Mouse (Mus musculus) spleen, postnatal 4 days (tissue): ENCODE measurements around the gene Rex1bd.
"Not testable (repeated sequence)": the region's sequence is repeated elsewhere in the genome, so short reads cannot be mapped to it uniquely, and the experiment has no call there.

Source experiments
- DNase-seq, 2 experiments: peaks; one replicate each; pipeline ENCODE4 v3.0.0; 2022; ENCODE audit warnings: low spot score in 2 of 2

Gene Rex1bd

GRCm38 (mm10) chr8:70529299-70529698 lies 22.7 kb upstream of the Rex1bd start:
- DNase-seq, result peak in 1 of 2 experiments; percentile 67

DNA sequence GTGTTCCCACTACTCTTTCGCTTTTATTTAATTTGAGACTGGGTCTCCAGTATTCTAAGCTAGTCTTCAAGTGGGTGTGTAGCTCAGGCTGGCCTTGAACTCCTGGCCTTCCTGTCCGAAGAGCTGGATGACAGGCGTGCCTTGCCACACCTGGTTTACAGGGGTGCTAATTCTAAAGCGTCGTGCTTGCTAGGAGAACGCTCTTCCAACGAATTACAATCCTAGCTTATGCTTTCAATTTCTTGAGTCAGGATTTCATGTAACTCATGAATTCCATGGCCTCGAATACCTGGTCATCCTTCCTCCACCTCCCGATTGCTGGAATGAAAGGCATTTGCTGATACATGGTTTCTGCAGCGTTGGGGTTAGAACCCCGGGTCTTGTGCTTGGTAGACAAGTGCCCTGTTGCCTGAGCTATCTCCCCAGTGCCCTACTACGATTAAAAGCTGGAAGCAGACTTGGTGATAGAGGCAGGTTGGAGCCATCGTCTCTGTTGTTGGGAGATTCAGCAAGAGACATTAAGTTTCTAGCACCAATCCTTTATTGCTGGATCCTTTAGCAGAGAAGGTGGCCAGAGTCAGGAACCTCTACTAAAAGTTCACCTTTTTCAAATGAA lies 21.7 kb upstream of the Rex1bd start:
- DNase-seq, result peak in 1 of 2 experiments; percentile 68

DNA sequence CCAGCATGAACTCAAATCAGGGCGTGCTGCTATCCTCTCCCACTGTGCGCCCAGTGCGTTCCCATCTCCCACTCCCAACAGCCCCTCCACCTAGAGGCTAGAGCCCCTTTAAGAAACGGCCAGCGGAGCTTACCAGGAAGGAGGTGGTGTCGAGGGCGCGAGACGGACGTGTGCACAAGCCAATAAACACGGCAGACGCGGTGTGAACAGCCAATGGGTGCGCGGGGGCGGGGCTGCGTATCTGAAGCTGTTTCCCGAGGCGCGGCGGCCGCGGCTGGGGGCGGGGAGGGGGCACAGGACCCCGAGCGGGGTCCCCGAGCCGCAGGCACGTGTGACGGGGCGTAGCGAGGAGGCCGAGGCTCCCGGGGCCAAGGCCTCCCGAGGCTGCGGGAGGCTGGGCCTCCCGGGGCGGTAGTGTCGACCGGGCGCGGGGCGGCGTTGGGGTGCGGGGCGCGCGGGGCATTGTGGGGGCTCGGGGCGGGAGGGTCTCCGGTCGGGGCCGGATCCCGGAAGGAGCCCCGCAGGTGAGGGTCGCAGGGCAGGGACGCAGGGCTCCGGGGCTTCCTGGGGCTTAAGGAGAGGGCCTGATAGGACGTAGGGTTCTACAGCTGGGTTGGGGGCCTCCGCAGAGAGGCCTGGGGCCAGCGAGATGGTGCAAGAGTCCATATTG lies 21.1 kb upstream of the Rex1bd start, which contains the start of the genes Fkbp8 and Kxd1:
TSS of gene Fkbp8 (plus strand) at position 213 of the 670 bp plus-strand sequence.
TSS of gene Kxd1 (minus strand) at position 445 of the 670 bp plus-strand sequence.
- DNase-seq, result peak; percentile 98 to 99

- no peak for DNase-seq
Observed at GRCm38 (mm10) chr8:70527111-70527511, 20.6 kb upstream of the Rex1bd start.

DNA sequence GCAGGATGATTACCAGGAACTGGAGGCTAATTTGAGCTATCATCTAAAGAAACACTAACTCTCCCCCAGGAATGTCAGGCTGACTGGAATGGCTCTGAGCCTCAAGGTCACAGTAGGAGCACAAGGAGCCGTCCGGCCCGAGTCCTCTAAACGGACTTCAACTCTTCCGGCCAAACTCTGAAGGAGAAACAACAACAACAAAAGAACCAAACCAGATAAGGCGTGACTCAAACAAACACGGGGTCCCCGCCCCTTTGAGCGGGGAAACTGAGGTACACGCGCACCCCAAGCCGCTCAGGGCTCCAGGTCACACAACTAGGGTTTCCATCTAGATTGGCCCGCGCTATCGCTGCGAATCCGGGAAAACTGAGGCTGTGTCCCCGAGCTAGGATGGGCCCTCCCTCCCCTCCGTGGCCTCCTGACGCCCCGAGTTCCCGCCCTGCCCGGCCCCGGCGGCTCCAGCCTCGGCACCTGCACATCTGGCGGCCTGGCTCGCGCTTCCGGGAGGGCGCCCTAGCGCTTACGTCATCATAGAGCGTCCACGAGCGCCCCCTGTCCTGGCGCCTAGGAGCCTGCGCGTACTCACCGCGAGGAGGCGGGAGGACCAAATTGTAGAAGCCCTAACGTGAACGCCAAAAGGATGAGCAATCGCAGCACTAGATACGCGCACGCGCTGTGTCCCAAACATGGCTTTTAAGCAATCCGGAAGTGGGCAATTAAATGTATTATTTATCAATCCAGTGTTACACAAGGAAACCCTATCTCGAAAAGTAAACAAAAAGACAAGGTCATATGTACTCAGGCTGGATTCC lies 16.2 kb upstream of the Rex1bd start:
- DNase-seq, result peak; percentile 96 to 98

- no peak for DNase-seq
Observed at GRCm38 (mm10) chr8:70519606-70520005, 13.1 kb upstream of the Rex1bd start.

GRCm38 (mm10) chr8:70519043-70519442 lies 12.5 kb upstream of the Rex1bd start:
- DNase-seq, result no peak

GRCm38 (mm10) chr8:70517940-70518643 lies 11.5 kb upstream of the Rex1bd start:
- DNase-seq, result no peak

- DNase-seq, result no peak
Observed at GRCm38 (mm10) chr8:70513441-70513840, 6.9 kb upstream of the Rex1bd start.

DNA sequence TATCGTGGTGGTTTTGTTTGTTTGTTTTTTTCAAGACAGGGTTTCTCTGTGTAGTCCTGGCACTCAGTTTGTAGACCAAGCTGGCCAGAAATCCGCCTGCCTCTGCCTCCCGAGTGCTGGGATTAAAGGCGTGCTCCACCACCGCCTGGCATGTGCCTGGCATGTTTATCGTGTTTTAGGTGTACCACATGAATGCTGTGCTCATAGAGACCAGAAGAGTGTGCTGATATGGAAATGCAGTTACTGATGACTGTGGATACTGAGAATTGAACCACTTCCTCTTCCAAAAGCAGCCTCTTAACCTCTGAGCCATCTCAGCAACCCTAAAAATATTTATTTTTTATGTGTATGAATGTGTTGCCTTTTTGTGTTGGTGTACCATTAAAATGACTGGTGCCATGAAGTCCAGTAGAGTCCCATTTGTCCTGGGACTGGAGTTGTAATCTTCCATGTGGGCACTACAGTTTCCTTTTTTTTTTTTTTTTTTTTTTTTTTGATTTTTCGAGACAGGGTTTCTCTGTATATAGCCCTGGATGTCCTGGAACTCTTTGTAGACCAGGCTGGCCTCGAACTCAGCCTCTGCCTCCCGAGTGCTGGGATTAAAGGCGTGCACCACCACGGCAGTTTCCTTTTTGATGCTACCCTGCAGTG lies 5.8 kb upstream of the Rex1bd start:
- no peak for DNase-seq

- no peak for DNase-seq
Observed at GRCm38 (mm10) chr8:70511770-70512169, 5.2 kb upstream of the Rex1bd start.

- not testable (repeated sequence) for DNase-seq
Observed at GRCm38 (mm10) chr8:70511174-70511573, 4.6 kb upstream of the Rex1bd start.

GRCm38 (mm10) chr8:70510228-70510915 lies 3.8 kb upstream of the Rex1bd start, which contains the start of gene Uba52:
Uba52 (minus strand) TSS chr8:70510801.
- peak; percentile 97 for DNase-seq

DNA sequence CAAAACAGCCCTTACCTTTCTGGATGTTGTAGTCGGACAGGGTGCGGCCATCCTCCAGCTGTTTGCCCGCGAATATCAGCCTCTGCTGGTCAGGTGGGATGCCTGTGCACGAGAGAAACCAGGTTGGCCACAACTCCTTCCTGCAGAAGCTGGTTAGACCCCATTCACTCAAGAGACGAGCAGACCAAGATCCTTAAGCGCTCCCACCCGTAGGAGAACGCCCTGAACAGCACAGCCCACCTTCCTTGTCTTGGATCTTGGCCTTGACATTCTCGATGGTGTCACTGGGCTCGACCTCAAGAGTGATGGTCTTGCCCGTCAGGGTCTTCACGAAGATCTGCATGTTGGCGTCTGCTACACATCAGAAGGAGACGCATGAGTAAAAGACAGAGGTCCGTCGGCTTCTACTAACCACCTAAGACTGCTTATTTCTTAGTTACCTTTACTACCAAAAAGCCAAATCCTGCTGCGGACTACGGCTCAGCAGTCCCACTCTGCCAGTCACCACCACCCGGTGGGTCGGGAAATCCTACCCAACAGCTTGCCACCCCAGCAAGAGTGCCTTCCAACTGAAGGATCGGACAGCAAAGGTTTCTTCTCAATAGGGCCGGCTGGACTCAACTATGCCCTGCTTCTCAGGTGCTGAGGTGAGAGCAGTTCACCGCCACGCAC lies 2.9 kb upstream of the Rex1bd start:
- no peak for DNase-seq

DNA sequence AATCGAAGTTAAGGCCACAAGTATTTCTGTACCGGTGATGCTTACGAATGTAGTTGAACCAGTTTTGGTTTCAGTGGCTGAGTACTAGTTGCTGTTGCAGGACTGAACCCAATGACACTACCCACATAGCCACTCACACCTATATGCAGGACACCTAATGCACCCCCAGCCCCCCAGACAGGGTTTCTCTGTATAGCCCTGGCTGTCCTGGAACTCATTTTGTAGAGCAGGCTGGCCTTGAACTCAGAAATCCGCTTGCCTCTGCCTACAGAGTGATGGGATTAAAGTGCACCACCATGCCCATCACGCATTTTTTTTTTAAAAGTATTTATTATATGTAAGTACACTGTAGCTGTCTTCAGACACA lies 458 bp upstream of the Rex1bd start:
- DNase-seq, result no peak

- DNase-seq, result no peak
Observed at GRCm38 (mm10) chr8:70505698-70506327, 739 bp downstream of the Rex1bd start.

DNA sequence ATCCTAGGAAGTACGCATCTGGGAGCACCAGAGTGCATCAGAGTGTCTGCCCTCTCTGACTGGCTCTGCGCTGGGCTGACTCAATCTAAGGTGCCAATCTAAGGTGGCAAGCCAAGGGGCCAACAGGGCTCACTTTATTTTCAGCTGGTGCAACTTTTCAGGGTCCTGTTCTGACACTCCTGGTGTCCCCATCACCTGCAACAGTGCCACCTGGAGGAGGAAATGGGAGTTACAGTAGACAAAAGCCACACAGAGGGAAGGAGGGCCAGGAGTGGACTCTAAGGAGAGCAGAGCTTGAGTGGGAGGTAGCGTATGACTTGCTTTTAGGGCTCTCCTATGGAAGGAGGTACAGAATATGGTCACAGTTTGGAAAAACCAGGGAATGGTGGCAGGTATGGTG lies 1.7 kb downstream of the Rex1bd start:
- DNase-seq, result peak; percentile 85 to 96

- no peak for DNase-seq
Observed at GRCm38 (mm10) chr8:70504291-70504716, 2.2 kb downstream of the Rex1bd start.

DNA sequence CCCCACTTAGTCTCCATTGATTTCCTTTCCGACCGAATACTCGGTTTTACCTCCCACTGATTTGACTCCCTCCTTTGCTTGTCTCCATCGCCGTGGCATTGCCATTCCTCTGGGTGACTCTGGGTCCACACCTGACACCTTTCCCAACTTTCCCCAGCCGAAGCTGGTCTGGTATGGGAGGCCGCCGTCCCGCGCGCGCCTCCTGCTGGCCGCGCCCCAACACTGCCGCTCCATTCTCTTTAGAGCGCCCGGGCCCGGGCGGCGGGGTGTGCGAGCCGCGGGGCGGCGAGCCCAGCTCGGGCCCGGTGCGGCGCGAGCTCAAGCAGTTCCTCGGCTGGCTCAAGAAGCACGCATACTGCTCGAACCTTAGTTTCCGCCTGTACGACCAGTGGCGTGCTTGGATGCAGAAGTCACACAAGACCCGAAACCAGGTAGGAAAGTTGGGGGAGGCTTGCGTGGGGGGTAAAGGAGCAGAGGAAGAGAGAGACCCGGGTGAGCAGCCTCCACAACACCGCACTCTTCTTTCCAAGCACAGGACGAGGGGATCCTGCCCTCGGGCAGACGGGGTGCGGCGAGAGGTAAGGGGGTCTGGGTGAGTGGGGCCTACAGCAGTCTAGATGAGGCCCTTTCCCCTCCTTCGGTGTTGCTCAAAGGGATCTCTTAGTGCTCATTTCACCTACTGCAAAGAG lies 3.3 kb downstream of the Rex1bd start:
- DNase-seq, result peak; percentile 71 to 89
